Mouse (Mus musculus) lung, postnatal 0 days (tissue): Measurements from ENCODE around the gene Gm20792. TPM values are rescaled to one million over a fixed set of nuclear protein-coding genes. Genes with fewer than 3 reads are reported as not detected.
"Not testable (repeated sequence)": the region's sequence is repeated elsewhere in the genome, so short reads cannot be mapped to it uniquely, and the experiment has no call there.

Experiments used
- ATAC-seq: fragments of 200-750 bp; cut with Nextera tagmentation; 2 replicates; pipeline ENCODE4 v1.8.0; 2017; ENCODE audit warnings: moderate library complexity
- DNase-seq: peaks from one replicate; pipeline ENCODE4 v3.0.0-alpha.2; 2016; ENCODE audit warnings: low spot score
- H3K27ac ChIP-seq: fragments of 300-500 bp; sonication (generic); 2 replicates; pipeline ENCODE4 v1.5.1; 2014; ENCODE audit warnings: antibody characterized with exemption, mild to moderate bottlenecking, low read length, mixed read lengths
- H3K27me3 ChIP-seq: fragments of 300-500 bp; sonication (generic); replicated peaks from 2 replicates; pipeline ENCODE4 v1.6.1; 2014; ENCODE audit warnings: low read length, mixed read lengths; ENCODE audit not compliant: insufficient read depth
- H3K36me3 ChIP-seq: fragments of 300-500 bp; sonication (generic); 2 replicates; pipeline ENCODE4 v1.6.1; 2014; ENCODE audit warnings: low read length, mixed read lengths; ENCODE audit not compliant: insufficient read depth
- H3K4me1 ChIP-seq: fragments of 300-500 bp; sonication (generic); 2 replicates; pipeline ENCODE4 v1.6.1; 2014; ENCODE audit warnings: antibody characterized with exemption, low read depth, low read length, mixed read lengths; ENCODE audit not compliant: insufficient read depth
- H3K4me2 ChIP-seq: fragments of 300-500 bp; sonication (generic); replicated peaks from 2 replicates; pipeline ENCODE4 v1.6.1; 2014; ENCODE audit warnings: low read depth, mild to moderate bottlenecking, low read length, moderate library complexity, mixed read lengths
- H3K4me3 ChIP-seq: fragments of 300-500 bp; sonication (generic); 2 replicates; pipeline ENCODE4 v1.5.1; 2014; ENCODE audit warnings: low read depth, low read length
- H3K9ac ChIP-seq: fragments of 300-500 bp; sonication (generic); replicated peaks from 2 replicates; pipeline ENCODE4 v1.6.1; 2014; ENCODE audit warnings: low read depth, mild to moderate bottlenecking
- H3K9me3 ChIP-seq: fragments of 300-500 bp; sonication (generic); 2 replicates; pipeline ENCODE4 v1.6.1; 2016; ENCODE audit warnings: low read length, mixed read lengths
- WGBS: fragments of 180-500 bp; shearing (Covaris S2); extraction: QIAGEN DNeasy Blood & Tissue Kit; methylation state at CpG from one replicate; pipeline ENCODE4 v1.1.7; 2014; 5-methylcytosine and 5-hydroxymethylcytosine counted together
- polyA plus RNA-seq: library from polyadenylated mRNA; unstranded; fragments of >200 nt; fragmentation: Nextera tagmentation; extraction: Ambion mirVana; gene quantifications from 2 replicates; pipeline ENCODE4 v1.2.1, GENCODE M21; 2015

Gm20792 gene
- not detected in 2 replicates for polyA plus RNA-seq

DNA sequence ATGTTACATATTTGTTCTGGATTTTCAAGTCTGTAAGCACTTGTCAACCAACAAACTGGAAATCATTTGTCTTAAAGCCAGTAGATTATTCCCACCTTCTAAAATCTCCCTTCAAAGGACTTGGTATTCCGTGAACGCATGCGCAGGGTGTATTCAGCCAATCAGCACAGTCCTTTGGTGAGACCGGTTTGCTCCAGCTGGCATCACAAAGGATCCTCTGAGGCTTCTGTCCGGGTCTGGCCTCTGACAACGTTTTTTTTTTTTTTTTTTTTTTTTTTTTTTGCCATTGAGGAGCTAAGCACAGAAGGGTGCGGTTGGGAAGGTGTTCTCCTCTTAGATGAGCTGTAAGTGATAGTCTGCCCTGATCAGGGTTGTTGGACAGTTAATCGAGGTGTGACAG, at the start of gene Gm20792:
Gene Gm20792 (plus strand): TSS at position 301 of the 400 bp plus-strand sequence.
- WGBS, result no CpG with 5 or more reads among the region's 8 CpGs
- H3K4me3 ChIP-seq, DNase-seq, H3K36me3 ChIP-seq, H3K9me3 ChIP-seq, H3K9ac ChIP-seq, ATAC-seq, H3K4me1 ChIP-seq, H3K27me3 ChIP-seq, H3K27ac ChIP-seq, H3K4me2 ChIP-seq: not testable (repeated sequence)
